Mouse (Mus musculus) urinary bladder, adult 18-20 months (tissue): ENCODE data around the gene Celf3.

Experiments used
- DNase-seq, 2 experiments: peaks; one replicate each; pipeline ENCODE4 v3.0.0; 2022; ENCODE audit warnings: low spot score in 2 of 2, mixed read lengths in 2 of 2

Celf3 gene

GRCm38 (mm10) chr3:94479564-94479963 is 1.5 kb downstream of the Celf3 start:
- DNase-seq = no peak

- no peak for DNase-seq
Observed at GRCm38 (mm10) chr3:94480291-94480884, 2.3 kb downstream of the Celf3 start, which contains the start of gene Riiad1. Riiad1 (minus strand) TSS chr3:94480341.

- DNase-seq = no peak
Observed at GRCm38 (mm10) chr3:94481429-94481828, 3.3 kb downstream of the Celf3 start.

- DNase-seq = peak; percentile 42 to 70
Observed at GRCm38 (mm10) chr3:94482764-94483385, 4.8 kb downstream of the Celf3 start.

- DNase-seq = no peak
Observed at GRCm38 (mm10) chr3:94483790-94484439, 5.8 kb downstream of the Celf3 start.

- DNase-seq = no peak
Observed at GRCm38 (mm10) chr3:94485922-94486321, 7.8 kb downstream of the Celf3 start.

GRCm38 (mm10) chr3:94487581-94487980 is 9.5 kb downstream of the Celf3 start:
- no peak for DNase-seq

GRCm38 (mm10) chr3:94497162-94497561 is 19.1 kb downstream of the Celf3 start:
- DNase-seq = no peak

- no peak for DNase-seq
Observed at GRCm38 (mm10) chr3:94502243-94502642, 24.1 kb downstream of the Celf3 start.

- no peak for DNase-seq
Observed at GRCm38 (mm10) chr3:94506664-94507063, 28.6 kb downstream of the Celf3 start.

- no peak for DNase-seq
Observed at GRCm38 (mm10) chr3:94526731-94527130, 48.6 kb downstream of the Celf3 start.

- peak in 1 of 2 experiments; percentile 13 for DNase-seq
Observed at GRCm38 (mm10) chr3:94533968-94534367, 55.9 kb downstream of the Celf3 start.

- DNase-seq = no peak
Observed at GRCm38 (mm10) chr3:94537187-94537586, 59.1 kb downstream of the Celf3 start.
